Mouse (Mus musculus): Measurements from ENCODE around the gene E030018B13Rik. TPM values are rescaled to one million over a fixed set of nuclear protein-coding genes. Genes with fewer than 3 reads are reported as not detected.

The E030018B13Rik gene
- polyA plus RNA-seq, 1 experiment = not detected

DNA sequence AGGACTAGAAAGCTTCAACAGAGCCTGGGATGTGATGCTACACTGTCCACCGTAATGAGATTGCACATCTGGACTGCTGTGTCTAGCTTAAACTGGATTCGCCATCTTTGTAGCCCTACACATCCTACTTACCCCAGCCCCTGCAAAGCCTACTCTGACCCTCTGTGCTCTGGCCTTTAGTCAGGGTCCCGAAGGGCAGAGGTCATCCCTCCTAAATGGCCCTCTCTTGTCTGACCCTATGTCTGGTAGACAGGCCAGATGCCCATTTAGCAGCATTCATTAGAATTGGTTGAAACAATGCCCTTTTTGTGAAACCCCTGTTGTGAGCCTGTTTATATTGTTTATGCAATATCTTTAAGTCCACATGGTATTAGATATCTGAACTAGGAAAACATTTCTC lies 53.3 kb downstream of the E030018B13Rik start:
- no peak for TF ChIP-seq CTCF (conservative IDR thresholded peaks at IDR 0.05; ENCODE audit: insufficient read depth, insufficient read length, low read depth, low read length)
- Histone ChIP-seq H3K27ac (ENCODE audit: insufficient read depth, low read depth, low read length) (no peak overlapping the region), H3K4me1 (ENCODE audit: control insufficient read depth, insufficient read depth, low read length) (no peaks in the 10 kb centered on the region), H3K36me3 (ENCODE audit: control insufficient read depth, insufficient read depth, low read length) (no peaks in the 10 kb centered on the region), H3K27me3 (replicated peaks; ENCODE audit: control insufficient read depth, insufficient read depth, low read length) (no peaks in the 10 kb centered on the region), H3K4me3 (ENCODE audit: insufficient read depth, low read depth, low read length) (no peak overlapping the region)
- 79% methylated on average over 3 of the region's 3 CpGs for WGBS
- no peak for DNase-seq

Other genes starting within 250 kb of the E030018B13Rik start
- 30.6 and 31.2 TPM in 2 replicates for gene Klf13, start 22.1 kb downstream of the E030018B13Rik start, polyA plus RNA-seq (2012; rRNA removed)
- gene Trpm1, start 237.0 kb downstream of the E030018B13Rik start, polyA plus RNA-seq (2012; rRNA removed) = 0.31 and 0.60 TPM in 2 replicates